Mouse (Mus musculus): ENCODE measurements around the gene N4bp2.

DNA sequence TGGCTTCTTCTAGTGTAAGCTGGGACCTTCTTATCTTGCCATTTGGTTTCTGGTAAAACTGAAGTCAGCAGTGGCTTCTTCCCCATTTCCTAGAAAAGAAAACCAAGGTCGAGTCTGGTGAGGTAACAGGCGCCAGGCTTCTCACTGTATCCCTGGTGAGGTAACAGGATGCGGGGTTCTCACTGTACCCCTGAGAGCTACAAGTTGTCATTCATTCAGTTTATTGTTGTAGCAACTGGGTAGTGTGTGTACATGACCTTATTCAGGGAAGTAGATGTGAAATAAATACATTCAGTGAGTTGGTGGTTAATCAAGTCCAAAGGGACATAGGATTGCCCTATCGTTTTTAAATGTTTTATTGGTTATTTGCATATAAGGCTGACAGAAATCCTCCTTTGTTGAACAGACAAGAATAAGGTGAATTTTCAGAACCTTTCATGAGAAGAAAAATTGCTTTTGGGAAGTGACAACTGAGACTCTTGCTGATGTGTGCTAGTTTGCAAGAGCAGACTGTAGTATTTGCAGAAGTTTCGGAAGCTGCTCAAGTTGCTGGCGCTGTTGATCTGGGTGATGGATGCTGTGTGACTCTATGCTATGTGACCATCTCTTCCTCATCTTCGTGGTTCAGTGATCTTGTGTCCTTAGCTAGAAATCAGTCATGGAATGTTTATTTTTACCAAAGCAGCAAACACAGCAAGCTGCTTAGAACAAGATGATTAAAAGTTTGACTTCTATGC, 104.2 kb downstream of the N4bp2 start:
- no peak for TF ChIP-seq CTCF (IDR thresholded peaks at IDR 0.05; ENCODE audit: control insufficient read depth, insufficient read depth, insufficient replicate concordance, low read depth, low read length)
- TF ChIP-seq POLR2A (IDR thresholded peaks at IDR 0.05; ENCODE audit: control insufficient read depth, low read depth, low read length): no peak

Measured in testis, adult 2 months (tissue).